31 mouse cellular contexts compared by ENCODE assay signal in the genomic region with DNA sequence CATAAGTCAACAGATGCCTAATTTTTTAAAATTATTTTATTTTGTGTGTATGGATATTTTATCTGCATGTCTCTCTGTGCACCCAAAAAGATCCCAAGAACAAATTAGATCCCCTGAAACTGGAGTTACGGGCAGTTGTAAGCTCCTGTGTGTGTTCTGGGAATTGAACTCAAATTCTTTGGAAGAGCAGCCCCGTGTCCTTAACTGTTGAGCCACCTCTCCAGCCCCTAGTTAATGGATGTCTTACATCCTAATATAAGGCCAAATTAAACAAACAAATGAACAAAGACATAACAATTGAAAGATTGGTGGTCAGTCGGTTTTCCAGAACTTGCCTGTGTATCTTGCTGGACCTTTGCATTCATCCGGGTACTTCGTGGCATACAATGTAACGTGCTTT. TPM values are rescaled to one million over a fixed set of nuclear protein-coding genes. Genes with fewer than 3 reads are reported as not detected.
"Had no signal": no experiment of that assay in that cellular context is flagged by ENCODE, and none has a peak within 500 bp of the region (broad histone marks: within the 10 kb centered on the region; RNA-seq: fewer than 3 reads in every experiment).

No protein-coding gene starts in this region.

- H3K9me3 ChIP-seq: limb, embryonic 10.5 days; limb, embryonic 12.5 days; limb, embryonic 13.5 days; limb, embryonic 15.5 days; liver, embryonic 12.5 days; liver, embryonic 13.5 days; liver, embryonic 15.5 days; lung, embryonic 15.5 days; megakaryocyte, embryonic 14.5 days; midbrain, embryonic 10.5 days; midbrain, embryonic 12.5 days; midbrain, embryonic 13.5 days; midbrain, embryonic 15.5 days had no signal

- H3K4me1 ChIP-seq: limb, embryonic 12.5 days; limb, embryonic 13.5 days; limb, embryonic 15.5 days; liver, embryonic 12.5 days; liver, embryonic 13.5 days; liver, embryonic 15.5 days; megakaryocyte, embryonic 14.5 days; midbrain, embryonic 13.5 days; midbrain, embryonic 15.5 days had no signal

- H3K36me3 ChIP-seq: limb, embryonic 10.5 days; limb, embryonic 12.5 days; limb, embryonic 13.5 days; limb, embryonic 15.5 days; liver, embryonic 12.5 days; liver, embryonic 13.5 days; liver, embryonic 15.5 days; lung, embryonic 15.5 days; midbrain, embryonic 10.5 days; midbrain, embryonic 12.5 days; midbrain, embryonic 13.5 days; midbrain, embryonic 15.5 days had no signal

- H3K4me3 ChIP-seq: left cerebral cortex, adult 2 months; limb, embryonic 10.5 days; limb, embryonic 12.5 days; limb, embryonic 13.5 days; limb, embryonic 15.5 days; liver, embryonic 12.5 days; liver, embryonic 13.5 days; liver, embryonic 15.5 days; lung, embryonic 15.5 days; megakaryocyte, embryonic 14.5 days; midbrain, embryonic 10.5 days; midbrain, embryonic 12.5 days; midbrain, embryonic 13.5 days; midbrain, embryonic 15.5 days; myocyte had no signal

- H3K27ac ChIP-seq: left cerebral cortex, adult 2 months; limb, embryonic 10.5 days; limb, embryonic 12.5 days; limb, embryonic 13.5 days; limb, embryonic 15.5 days; liver, embryonic 12.5 days; liver, embryonic 13.5 days; liver, embryonic 14.5 days; liver, embryonic 15.5 days; lung, embryonic 15.5 days; macrophage; midbrain, embryonic 10.5 days; midbrain, embryonic 12.5 days; midbrain, embryonic 13.5 days; midbrain, embryonic 15.5 days had no signal

- H3K27me3 ChIP-seq: limb, embryonic 12.5 days; limb, embryonic 13.5 days; limb, embryonic 15.5 days; liver, embryonic 15.5 days; lung, embryonic 15.5 days had no signal

- H3K4me2 ChIP-seq: limb, embryonic 12.5 days; limb, embryonic 13.5 days; limb, embryonic 15.5 days; liver, embryonic 12.5 days; liver, embryonic 13.5 days; liver, embryonic 15.5 days; lung, embryonic 14.5 days; lung, embryonic 15.5 days; midbrain, embryonic 11.5 days; midbrain, embryonic 12.5 days; midbrain, embryonic 13.5 days; midbrain, embryonic 15.5 days had no signal

- DNase-seq: left cerebral cortex, postnatal 4 days; liver; liver, embryonic 13.5 days; liver, postnatal 0 days; lung, adult 18-20 months; lung, adult 2 months; lung, embryonic 14.5 days; lung, postnatal 10 days; lung, postnatal 14 days; lung, postnatal 36 days; lung, postnatal 4 days; midbrain, embryonic 14.5 days had no signal

- ATAC-seq: liver, embryonic 12.5 days; liver, postnatal 0 days; lung, postnatal 0 days; midbrain, embryonic 13.5 days; midbrain, embryonic 15.5 days; midbrain, embryonic 16.5 days had no signal

- H3K9ac ChIP-seq: limb, embryonic 12.5 days; limb, embryonic 13.5 days; limb, embryonic 15.5 days; liver, embryonic 12.5 days; liver, embryonic 13.5 days; liver, embryonic 14.5 days; liver, embryonic 15.5 days; liver, postnatal 0 days; lung, embryonic 14.5 days; lung, embryonic 15.5 days; midbrain, embryonic 12.5 days; midbrain, embryonic 13.5 days; midbrain, embryonic 15.5 days had no signal

RNA-seq across cellular contexts. Expression of a gene that starts 6.1 kb away (rescaled TPM):
- polyA plus RNA-seq: limb, embryonic 10.5 days; limb, embryonic 12.5 days; liver, embryonic 12.5 days; midbrain, embryonic 12.5 days had no signal
